Mouse (Mus musculus) kidney, adult 2 months (tissue): ENCODE results near the gene Ky.

Source experiments
- CTCF ChIP-seq: fragments of 200-500 bp; conservative IDR thresholded peaks from 2 replicates; pipeline ENCODE4 v1.5.1; 2011; ENCODE audit warnings: low read depth, mild to moderate bottlenecking, control low read depth, low read length, moderate library complexity, mixed read lengths; ENCODE audit not compliant: insufficient read depth, insufficient read length
- POLR2A ChIP-seq: fragments of 200-500 bp; IDR thresholded peaks from one replicate; pipeline ENCODE4 v1.6.1; 2011; ENCODE audit warnings: low read depth, low read length, control low read depth

- TF ChIP-seq POLR2A (no peak), CTCF (no peak)
These were observed 41.4 kb downstream of the Ky start for GRCm38 (mm10) chr9:102547028-102547354.
